Mouse (Mus musculus) cerebellum, adult 2 months (tissue): ENCODE results near the gene Ccdc115.

ENCODE experiments used
- CTCF ChIP-seq: fragments of 200-500 bp; IDR thresholded peaks from 2 replicates; pipeline ENCODE4 v1.5.1; 2011; ENCODE audit warnings: low read depth, mild to moderate bottlenecking, control low read depth, low read length, moderate library complexity, borderline replicate concordance; ENCODE audit not compliant: insufficient read depth
- POLR2A ChIP-seq: fragments of 200-500 bp; IDR thresholded peaks from 2 replicates; pipeline ENCODE4 v1.6.1; 2011; ENCODE audit warnings: low read length, control low read depth, borderline replicate concordance; ENCODE audit not compliant: insufficient read depth

- TF ChIP-seq CTCF = no peak
- TF ChIP-seq POLR2A = no peak
Observed at GRCm38 (mm10) chr1:34481920-34482669, 42.6 kb upstream of the Ccdc115 start.
